Mouse (Mus musculus): Measurements from ENCODE around the gene Slc25a41.
A peak's percentile ranks its signal among the peaks of the same experiment; 100 is the strongest.
"Not testable (repeated sequence)": the region's sequence is repeated elsewhere in the genome, so short reads cannot be mapped to it uniquely, and the experiment has no call there.

Slc25a41 gene

DNA sequence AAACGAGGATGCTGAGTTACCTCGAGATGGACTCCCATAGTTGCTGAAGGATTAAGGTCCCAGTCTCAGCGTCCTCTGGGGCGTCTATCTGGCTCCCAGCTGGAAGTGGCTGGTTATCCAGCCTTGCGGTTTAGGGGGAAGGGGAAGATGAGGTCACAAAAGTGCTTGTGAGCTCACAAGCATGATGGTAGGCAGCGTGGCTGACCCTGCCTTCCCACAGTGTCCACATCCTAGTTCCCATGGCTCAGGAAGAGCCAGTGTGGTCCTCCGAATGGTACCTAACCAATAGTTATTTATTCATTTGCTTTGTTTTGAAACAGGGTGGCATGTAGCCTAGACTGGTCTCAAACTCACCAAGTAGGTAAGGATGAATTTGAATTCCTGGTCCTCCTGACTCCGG, at the start of gene Slc25a41:
Slc25a41 (minus strand) TSS at position 101 of the 400 bp plus-strand sequence.
- DNase-seq = no peak

DNA sequence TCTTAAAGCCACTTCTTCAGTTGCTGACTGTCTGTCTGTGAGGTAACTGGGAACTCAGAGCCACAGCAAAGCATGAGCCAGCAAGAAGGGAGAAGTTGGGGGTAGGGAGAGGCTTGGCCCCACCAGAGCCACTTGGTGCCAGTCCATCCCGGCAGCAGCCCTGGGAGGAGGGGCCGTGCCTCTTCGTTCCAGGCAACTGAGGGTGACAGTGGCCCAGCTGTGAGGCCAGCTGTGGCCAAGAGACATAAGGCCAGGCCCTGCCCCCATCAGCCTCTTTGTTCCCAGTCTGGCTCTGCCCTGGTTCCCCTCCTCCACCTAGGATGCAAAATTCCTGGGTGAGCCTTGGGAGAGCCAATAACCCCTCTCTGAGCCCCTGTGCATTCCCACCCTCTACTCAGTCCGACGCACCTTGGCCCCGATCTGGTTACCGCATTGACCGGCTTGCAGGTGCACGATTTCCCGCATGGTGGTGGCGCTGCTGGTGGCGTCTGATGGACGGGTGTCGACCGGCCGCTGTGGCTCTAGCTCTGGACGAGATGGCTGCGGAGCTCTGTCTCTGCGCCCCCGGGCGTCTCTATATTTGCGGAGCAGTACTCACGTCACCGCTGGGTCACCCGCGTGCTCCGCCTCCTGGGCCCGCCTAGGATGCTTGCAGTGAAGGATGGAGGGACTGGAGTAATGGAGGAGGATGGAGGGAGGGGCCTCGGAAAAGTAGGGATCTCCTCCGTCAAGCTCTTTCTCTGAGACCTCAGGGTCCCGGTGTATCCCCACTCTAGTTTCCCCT, 45.8 kb upstream of the Slc25a41 start, which contains the start of gene Tubb4a:
Tubb4a (minus strand) TSS at position 734 of the 784 bp plus-strand sequence.
- peak; percentile 87 for DNase-seq

DNA sequence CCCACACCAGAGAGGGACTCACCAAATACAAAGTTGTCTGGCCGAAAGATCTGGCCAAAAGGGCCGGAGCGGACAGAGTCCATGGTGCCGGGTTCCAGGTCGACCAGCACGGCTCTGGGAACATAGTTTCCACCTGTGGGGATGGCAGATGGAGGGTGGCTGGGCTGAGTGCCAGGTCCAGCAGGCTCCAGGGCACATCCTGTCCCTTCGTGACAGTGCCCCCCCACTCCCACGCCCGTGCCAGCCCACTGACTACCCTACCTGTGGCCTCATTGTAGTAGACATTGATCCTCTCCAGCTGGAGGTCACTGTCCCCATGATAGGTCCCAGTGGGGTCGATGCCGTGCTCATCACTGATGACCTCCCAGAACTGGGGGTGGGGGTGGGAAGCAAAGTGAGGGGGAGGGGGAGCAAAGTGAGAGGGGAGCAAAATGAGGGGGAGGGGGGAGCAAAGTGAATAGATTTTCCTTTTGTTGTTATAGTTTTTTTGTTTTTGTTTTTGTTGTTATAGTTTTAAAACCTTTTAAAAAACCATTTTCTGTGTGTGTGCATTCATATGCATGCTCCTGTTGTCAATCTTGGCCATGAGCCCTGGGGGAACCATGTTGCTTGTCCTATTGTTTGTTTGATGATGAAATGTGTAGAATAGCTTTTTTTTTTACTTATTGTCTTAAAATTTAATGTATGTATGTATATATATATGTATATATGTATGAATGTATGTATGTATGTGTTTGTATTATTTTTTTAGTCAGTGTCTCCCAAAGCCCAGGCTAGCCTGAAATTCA, 44.7 kb upstream of the Slc25a41 start:
- DNase-seq = no peak

DNA sequence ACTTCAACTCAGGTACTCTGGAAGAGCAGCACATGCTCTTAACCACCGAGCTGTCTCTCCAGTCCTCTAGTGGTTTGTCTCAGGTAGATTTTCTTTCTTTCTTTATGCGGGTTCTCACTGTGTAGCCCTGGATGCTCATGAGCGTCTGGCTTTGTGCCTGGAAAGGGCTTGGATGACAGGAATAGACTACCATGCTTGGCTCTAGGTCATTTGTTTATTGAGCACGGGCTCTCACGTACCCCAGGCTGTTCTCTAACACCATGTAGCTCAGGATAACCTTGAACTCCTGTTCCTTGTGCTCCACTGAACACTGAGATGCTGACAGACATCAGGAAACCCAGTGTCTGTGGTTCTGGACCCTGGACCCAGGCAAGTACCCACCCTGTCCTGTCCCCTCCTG, 41.0 kb upstream of the Slc25a41 start:
- no peak for DNase-seq

DNA sequence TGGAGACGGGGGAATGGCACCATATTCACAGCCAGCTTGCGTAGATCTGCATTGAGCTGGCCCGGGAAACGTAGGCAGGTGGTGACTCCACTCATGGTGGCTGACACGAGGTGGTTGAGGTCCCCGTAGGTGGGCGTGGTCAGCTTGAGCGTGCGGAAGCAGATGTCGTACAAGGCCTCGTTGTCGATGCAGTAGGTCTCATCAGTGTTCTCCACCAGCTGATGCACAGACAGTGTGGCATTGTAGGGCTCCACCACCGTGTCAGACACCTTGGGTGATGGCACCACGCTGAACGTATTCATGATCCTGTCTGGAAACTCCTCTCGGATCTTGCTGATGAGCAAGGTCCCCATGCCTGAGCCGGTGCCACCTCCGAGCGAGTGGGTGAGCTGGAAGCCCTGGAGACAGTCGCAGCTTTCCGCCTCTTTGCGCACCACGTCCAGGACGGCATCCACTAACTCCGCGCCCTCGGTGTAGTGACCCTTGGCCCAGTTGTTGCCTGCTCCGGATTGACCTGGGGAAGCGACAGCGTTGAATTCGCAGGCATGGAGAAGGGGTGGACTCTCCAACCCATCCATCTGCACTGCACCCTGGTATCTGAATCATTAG, 39.9 kb upstream of the Slc25a41 start:
- no peak for DNase-seq

DNA sequence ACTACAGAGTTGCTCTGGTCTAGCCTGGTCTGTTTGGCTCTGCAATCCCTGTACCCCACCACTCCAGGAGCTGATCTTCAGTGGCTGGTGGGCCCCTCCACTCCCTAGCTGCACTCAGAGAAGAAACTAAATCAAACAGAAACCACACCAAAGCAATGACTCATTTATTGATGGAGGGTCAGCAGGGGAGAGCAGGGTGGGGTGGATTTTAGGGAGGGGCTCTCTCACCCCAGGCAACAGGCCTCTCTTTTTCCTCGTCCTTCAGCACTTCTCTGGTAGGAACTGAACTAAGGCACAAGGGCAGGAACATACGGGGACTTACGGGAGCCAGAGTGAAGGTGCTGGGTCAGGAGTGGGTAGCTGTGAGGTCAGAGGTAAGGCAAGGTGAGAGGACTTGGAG, 38.5 kb upstream of the Slc25a41 start:
- no peak for DNase-seq

DNA sequence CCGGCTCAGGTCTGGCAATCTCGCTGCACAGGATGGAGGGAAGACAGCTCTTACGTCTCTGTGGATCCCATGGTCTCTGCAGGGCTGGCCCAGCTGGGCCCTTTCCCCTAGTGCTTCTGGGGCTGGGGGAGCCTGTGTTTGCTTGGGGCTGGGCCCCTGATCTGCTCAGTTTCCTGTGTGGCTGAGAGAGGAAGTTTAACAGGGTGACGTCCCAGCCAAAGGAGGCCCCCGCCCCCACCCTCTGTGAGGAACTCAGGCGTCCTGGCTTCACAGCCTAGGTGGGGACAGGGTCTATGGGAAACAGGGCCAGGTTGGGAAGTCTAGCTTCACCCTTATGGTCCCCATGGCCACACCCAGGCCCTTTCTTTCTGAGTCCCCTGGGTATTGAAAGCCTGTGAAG, 36.9 kb upstream of the Slc25a41 start, which contains the start of gene Dennd1c:
Dennd1c (minus strand) TSS at position 179 of the 400 bp plus-strand sequence.
- DNase-seq = no peak

DNA sequence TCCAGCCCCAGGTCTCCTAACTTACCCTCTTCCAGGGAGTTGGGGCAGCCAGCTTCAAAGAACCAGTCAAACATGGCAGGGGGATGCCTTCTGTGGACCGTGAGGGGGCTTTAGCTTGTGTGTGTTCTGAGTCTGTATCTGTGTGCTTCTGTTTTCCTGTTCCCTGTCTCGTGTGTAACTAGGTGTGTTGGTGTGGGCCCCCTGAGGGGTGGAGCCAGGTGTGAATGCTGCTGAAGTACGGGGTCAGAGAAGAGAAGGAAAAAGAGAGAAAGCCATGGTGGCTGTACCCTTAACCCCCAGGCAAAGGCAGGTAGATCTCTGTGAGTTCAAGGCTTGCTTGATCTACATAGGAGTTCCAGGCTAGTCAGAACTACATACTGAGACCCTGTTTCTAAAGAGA, 35.5 kb upstream of the Slc25a41 start:
- DNase-seq = no peak

DNA sequence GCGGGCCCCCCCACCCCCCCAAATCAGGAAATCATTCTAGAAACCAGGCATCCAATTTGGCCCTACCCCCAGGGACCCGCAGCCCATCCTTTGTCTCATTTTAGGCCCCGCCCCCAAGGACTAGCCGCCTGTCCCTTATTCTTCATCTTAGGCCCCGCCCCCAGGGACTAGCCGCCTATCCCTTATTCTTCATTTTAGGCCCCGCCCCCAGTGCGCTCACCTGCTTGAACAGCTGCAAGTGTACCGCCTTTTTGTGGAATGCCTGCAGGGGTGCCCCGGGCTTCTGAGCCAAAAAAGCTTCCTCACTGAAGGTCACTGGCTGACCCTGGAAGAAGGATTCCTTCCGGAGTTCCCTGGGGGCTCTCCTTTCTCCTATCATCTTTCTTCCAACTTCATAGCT, 29.2 kb upstream of the Slc25a41 start:
- DNase-seq = peak; percentile 84

DNA sequence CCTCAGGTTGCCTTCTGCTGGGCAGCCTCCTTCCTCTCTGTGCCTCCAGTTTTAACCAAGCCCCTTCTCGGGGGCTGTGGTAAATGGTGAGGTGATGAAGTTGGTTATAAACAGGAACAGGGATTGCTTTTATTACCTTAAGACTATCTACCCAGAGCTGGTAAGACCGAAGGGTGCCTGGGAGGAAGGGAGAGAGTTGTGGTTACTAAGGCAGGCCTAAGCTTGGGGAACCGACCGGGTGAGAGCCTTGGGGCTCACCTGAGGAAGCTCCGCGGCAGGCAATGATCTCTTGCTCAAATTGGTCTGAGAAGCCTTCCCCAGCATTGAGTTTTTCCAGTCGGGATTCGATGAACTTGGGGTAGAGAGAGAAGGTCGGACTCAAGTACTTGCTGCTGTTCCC, 28.8 kb upstream of the Slc25a41 start:
- DNase-seq = no peak

DNA sequence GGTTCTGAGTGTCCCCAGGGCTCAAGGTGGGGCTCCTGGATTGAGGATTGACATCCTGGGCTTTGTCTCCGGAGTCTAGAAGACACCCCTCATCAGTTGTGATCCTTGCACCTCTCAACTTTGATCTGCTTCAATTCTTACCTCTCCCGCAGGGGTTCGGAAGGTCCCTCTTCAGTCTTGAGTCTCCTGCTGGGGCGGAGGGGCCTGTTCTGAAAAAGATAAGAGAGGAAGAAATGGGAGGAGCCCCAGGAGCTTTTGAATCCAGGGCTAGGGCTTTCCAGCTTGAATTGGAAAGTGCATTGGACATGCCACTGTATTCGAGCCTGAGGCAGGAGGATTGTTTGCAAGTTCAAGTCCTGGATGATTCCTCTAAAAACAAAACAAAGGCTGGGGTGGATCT, 25.5 kb upstream of the Slc25a41 start:
- DNase-seq = no peak

DNA sequence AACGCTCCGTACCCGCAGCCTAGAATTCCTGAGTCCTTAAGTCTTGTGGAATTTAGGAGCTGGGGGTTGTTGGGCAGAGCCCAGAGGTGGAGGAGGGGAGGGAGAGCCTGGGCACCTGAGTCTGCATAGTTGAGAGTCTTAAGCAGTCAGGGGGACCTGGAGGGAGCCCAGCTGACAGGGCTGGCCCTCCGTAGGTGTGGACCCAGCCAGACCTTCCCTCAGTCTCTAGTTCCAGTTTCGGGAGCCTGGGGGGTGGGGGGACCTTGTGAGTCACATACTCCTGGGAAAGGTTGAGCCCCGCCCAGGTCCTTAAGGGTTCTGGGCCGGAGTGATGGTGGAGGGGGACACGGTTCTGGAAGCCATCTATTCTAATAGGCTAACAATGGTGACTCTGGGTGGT, 21.6 kb upstream of the Slc25a41 start:
- DNase-seq = no peak

DNA sequence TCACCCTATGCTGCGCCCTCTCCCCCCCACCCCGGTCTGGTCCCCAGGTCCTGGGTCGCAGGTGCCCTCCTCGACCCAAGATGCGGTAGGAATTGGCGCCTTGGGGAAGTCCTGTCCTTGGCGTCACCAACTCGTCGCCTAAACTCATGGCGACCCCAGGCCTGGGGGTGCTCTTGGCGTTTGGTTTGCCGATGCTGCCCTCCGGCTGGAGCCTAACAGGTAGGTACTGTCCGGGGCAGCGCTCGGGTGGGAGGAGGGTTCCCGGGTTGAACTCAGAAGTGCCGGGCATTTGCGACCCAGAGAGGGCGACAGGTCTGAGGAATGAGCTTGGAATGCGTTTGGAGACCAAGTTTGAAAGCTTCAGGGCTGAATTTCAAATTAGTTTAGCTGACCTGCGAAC, 21.1 kb upstream of the Slc25a41 start:
- no peak for DNase-seq

DNA sequence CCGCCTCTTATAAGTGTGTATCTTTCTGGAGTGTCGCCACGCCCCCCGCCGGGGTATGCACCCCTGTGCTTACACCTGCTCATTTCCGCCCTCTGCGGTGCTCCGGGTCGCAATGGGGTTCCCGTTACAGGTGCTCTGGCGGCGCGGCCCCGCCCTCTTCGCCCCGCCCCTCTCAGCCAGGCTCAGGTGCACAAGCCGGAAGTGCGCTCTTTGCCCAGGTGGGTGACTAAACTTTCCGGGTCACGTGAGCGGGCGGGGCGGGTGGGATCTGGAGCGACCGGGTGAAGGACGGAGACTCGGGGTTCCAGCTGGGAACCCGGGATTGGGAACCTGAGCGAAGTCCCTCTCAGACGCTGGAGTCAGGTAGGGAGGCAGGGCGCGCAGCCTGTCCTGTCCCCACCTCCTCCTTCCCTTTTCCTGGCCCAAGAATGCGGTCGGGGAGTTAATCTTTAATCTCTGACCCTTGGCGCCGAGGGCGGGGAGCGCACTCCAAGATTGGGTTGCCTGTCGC, 20.6 kb upstream of the Slc25a41 start:
- no peak for DNase-seq

DNA sequence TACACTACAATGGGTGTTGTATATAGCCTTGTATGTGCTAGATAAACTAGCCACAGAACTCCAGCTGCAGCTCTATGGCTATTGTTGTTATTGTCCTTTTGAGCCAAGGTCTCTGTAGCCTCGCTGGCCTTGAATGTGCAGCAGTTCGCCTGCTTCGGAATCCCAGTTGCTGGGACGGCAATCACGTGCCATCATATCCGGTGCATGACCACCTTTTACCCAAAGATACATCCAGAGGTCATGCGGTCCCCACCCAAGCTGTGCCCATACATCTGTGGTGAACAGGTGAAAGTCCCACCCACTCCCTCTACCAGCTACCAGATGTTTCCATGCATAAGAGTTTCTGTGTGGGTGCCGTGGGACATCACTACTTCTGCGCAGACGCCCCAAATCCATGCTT, 19.6 kb upstream of the Slc25a41 start:
- DNase-seq = no peak

DNA sequence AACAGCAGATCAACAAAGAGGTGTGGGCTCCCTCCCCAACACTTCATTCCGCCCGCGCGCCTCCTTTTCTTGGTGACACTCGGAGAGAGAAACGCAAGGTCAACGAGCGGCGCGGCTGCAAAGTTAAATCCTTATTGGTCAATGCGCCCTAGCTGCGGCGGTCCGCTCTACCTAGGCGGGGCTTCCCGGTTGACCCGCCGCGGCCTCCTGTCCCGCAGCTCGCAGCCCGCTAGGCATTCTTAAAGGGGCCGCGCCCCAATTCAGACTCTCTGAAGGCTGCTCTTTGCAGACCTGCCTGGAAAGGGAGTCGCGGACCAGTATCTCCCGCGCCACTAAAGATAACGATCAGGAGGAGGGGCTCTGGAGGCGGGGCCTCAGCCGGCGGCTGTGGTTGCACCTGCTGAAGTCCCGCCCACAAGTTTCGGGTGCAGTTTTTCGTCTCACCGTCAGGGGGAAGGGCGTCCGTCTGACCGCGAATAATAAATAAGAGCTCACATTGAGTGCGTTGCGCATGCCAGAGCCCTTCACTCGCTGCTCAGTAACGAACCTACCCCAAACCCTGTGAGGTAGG, 18.9 kb upstream of the Slc25a41 start:
- DNase-seq = peak; percentile 99

DNA sequence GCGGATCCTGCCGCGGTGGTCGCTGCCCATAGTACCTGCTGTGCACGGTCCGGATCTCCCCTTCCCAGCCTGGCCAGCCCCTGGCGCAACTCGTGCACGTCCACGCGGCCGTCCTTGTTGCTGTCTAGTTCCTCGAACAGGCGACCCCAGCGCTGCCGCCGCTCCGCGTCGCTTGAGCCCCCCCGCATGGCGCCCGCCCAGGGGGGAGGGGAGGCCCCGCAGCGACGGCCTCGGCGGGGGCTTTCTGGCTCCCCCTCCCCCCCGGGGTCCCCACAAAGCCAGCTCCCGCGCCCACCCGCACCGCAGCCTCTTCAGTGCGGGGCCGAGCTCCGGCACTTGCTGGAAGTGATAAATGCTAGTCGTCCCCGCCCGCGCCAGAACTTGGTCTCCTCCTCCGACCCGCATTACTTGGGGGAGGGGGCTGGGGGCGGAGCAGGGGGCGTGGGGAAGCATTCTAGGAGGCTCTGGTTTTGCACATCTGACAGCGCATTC, 18.1 kb upstream of the Slc25a41 start, which contains the start of gene Slc25a23:
Slc25a23 (minus strand) TSS at position 378 of the 492 bp plus-strand sequence.
- DNase-seq = peak; percentile 93

DNA sequence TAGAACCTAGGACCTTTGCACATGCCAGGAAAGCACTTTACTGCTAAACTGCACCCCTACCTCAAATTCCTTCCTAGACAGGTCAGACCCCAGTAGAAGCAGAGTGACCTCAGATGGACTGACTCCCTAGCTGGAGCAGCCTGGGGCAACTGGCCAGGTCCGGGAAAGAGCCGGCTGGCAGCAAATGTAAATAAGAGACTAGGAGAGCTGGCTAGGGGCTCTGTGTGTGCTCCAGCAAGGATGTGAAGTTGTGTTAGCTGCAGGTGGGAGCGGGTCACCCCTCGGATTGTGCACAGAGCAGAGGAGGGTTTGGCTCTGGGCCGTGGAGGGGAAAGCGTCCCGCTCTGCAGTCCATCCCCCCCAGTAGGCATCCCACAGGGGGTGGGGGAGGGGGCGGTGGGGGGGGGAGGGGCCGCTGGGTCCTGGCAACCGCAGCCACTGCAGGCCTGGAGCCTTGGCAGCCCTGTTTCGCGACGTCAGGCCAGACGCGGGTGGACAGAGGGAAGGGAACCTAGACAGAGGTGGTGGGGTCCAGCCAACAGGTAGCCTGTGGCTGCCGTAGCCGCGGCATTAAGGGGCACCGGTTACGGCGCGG, 17.5 kb upstream of the Slc25a41 start, which contains the start of gene Crb3:
Crb3 (plus strand) TSS at position 215 of the 595 bp plus-strand sequence.
- peak; percentile 25 for DNase-seq

DNA sequence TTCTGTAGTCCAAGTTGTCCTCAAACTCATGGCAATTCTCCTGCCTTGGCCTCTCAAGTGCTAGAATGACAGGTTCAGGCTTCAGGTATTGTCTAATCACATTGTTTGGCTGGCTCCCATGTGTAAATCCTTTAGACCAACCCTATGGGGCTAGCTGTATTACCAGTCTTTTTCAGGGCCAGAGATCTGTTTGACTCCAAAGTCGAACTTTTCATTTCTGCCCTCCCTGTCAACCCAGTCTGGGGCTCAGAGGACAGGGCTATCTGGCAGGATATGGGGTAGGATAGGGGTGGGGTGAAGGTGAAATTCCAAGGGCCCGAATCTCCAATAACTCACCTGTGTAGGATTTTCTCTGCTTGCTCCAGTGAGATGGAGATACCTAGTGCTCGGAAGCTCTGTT, 14.8 kb upstream of the Slc25a41 start:
- DNase-seq = no peak

DNA sequence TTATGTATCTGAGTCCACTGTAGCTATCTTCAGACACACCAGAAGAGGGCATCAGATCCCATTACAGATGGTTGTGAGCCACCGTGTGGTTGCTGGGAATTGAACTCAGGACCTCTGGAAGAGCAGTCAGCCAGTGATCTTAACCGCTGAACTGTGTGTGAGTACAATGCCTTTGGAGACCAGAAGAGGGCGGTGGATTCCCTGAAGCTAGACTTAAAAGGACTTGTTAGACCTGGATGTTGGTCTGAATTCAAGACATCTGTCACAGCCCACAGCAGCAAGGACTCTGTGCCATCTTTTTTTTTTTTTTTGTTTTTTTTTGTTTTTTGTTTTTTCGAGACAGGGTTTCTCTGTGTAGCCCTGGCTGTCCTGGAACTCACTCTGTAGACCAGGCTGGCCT, 10.2 kb upstream of the Slc25a41 start:
- not testable (repeated sequence) for DNase-seq

DNA sequence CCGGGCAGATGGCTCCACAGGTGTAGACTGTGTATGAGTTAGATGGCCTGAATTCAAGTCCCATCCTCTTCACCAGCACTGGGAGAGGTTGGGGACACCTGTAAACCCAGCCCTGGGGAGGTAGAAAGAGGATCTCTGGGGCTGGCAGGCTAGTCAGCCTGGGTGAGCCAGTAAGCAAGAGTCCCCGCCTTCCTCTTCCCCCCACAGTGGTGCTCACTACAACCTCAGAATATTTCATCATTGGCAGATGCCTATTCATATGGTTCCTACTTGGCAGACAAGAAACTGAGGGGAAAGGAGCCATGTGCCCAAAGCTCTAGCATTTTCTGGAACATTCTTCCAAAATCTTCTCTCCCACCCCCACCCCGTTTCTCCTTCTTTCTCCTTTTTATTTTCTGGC, 7.4 kb upstream of the Slc25a41 start:
- DNase-seq = no peak

DNA sequence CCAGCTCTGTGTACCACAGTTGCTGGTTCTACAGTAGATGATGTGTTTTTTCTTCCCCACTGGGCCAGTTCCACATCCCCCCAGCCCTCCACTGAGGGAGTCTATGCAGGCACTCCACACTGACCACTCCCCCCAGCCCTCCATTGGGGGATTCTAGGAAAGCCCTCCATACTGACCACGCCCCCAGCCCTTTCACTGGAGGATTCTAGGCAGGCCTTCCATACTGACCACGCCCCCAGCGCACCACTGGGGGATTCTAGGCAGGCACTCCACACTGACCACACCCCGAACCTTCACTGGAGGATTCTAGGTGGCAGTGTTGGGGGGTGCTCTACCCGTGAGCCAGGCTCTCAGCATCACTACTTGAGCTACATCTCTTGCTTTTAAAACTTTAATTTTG, 6.0 kb upstream of the Slc25a41 start:
- DNase-seq = peak; percentile 44
